Mouse (Mus musculus) kidney, adult 9 months (tissue): Measurements from ENCODE around the gene Rgn.
A peak's percentile ranks its signal among the peaks of the same experiment; 100 is the strongest.

ENCODE experiments used
- DNase-seq: peaks from one replicate; pipeline ENCODE4 v3.0.0; 2022

Rgn gene

DNA sequence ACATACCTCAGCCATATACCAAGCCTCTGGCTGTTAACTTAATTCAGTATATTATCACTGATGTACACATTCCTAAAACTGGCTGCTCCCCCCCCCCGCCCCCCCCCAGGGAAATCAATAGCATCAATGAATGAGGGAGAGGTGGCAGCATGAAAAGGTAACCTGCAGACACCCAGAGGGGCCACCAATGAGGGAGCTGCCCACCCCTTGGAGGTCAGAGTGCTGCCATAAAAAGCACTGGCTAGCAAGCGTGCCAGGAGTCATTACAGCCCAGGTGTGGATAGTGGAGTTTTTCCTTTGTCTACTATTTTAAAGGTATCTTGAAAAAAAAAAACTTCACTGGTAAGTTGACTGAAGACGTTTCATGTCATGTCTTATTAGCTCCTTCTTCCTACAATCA is at the start of gene Rgn:
TSS of gene Rgn (plus strand) at position 256 of the 400 bp plus-strand sequence.
- no peak for DNase-seq

DNA sequence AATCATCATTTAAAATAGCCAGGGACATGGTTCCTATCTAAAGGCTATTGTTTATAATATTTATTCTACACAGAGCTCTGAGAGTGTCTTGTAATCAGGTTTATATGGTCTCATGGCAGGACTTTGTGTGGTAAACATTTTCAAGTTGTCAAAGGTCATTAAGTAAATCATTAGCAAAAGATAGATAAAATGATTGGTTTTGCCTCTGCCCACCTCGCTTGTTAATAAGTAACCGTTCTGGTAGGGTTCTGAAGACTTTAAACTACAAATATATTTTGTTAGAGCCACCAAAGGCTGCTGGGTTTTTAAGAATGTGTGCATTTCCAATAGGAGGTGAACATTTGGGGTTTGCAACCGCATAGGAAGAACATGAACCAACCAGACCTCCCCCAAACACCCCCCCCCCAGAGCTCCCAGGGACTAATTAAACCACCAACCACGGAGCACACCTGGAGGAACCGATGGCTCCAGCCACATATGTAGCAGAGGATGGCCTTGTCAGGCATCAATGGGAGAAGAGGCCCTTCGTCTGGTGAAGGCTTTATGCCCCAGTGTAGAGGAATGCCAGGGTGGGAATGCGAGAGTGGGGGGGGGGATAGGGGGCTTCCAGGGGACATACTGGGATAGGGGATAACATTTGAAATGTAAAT is 29.2 kb upstream of the Rgn start:
- DNase-seq = peak; percentile 59

DNA sequence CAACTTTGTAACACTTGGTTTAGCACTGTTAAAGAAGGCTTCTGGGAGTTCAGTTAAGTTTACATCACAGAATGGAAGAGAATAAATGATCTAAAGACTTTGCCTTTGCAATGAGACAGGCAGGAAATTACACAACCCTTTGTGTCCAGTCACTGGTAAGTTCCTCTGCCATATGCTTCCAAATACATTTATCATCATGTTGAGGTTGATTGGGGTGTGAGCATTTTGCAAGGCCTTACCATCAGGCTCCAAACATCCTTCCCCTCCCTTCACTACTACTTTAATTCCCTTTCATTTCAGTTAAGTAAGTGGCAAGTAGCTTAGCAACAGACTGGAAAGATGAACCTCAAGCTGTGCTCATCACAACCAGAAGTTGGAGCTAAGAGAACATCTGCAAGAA is 28.0 kb upstream of the Rgn start:
- DNase-seq = no peak

DNA sequence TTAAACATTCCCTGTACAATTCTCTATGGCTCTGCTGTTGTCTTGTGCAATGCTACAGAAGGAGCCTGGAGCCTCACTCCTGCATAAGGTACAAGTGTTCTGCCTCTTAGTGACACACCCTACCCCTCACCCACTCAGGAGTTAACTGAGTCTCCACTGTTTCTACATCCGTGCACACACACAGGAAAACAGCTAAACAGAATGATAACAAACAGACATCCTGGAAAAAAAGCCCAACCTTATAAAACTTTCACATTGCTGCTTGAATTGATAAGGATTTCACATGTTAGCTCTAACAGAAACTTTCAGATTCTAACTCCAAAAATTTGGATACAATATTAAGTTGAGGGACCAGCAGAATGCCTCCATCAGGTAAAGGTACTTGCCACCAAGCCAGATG is 17.0 kb upstream of the Rgn start:
- no peak for DNase-seq

DNA sequence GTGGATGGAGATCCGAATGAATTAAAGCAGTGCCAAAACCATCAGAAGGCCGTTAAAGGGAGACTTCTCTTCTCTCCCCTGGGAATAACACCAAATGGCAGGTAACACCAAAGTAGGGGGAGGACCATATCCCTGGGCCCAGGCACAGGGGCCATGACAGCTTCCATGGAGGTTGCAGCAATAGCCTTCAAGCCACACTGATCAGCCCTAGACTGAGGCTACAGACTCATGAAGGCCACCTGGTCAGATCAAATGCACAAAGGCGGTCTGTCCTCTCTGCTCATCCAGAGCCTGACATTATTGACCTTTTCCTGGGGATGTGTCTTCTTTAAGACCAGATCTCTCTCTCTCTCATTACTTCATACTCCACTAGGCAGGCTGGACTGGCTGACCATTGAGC is 5.7 kb upstream of the Rgn start:
- no peak for DNase-seq

DNA sequence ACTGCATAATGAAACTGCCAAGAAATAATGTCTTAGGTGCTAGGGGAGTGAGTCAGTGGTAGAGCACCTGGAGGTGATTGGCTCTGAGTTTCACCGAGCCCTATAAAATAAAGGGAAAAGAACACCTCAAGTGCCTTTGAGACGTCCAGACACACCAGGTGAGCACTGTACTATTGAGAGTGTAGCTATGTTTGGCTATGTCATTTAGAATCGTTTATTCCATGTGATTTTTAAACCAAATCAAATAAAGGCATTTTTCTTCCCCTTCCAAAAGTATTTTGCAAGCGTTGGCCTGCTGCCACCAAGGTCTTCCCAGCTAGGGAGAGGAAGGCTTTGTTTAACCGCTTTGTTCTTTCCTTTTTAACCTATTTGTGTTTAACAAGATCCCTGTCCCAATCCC is 2.0 kb upstream of the Rgn start:
- DNase-seq = no peak

DNA sequence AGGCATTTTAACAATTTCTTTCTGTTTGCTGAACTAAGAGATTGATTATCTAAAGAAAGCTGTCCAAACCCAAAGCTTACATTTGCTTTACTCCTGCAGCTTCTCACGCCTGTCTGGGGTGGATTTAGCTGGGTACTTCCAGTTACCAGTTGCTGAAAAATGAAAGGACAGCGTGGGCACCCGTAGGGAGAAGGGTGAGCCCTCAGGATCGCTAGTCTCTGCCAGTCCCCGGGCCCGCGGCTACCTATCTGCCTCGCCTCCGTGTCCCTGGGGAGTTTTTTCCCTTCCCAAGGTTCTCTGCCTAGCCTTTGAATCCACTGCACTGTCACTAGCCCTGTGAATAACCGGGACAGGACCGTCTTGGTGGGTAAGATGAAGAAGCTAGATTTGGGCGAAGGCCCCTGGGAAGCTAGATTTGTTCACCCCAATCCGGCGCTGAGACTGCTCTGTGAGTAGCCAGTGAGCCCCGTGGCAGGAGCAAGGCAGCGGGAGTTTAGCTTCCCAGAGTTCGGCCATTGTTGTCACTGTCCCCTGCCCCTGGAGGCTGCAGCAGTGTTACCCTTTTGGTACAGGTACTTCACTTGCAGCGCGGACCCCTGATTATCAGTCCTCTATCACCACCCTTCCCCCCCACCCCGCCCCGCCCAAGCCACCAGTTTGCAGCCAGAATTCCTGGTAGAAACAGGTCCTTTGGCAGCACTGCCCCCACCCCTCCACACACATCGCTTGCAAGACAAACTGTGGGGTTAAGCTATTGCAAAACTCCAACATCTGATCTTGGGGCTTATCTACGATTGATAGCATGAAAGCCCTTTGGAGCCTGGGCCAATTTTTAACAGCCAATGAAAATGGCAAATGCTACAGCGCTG is 1.3 kb upstream of the Rgn start:
- DNase-seq = peak; percentile 25

DNA sequence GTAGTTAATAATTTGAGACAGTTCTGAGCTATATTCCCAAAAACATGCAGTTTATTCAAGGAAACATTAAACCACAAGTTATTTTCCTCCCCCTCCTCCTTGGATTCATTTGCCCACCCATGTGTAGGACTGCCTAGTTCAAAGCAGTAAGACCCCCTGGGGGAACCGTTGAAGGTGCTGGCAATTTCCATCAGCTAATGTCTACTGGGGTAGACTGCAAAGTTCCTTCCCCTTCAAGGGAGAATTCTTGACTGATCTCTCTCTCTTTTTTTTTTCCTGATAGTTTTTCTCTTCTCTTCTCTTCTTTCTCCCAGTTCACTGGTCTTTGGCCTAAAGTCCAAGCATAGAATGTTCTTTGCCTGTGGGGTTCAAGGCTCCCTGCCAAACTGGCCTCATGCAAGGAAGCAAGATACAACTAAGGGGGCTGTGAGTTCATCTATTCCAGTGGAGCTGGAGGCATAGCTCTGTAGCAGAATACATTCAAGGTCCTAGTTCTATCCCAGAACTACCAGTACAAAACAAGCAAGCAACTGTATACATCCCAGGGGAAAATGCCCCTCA is 627 bp upstream of the Rgn start:
- peak; percentile 59 for DNase-seq

DNA sequence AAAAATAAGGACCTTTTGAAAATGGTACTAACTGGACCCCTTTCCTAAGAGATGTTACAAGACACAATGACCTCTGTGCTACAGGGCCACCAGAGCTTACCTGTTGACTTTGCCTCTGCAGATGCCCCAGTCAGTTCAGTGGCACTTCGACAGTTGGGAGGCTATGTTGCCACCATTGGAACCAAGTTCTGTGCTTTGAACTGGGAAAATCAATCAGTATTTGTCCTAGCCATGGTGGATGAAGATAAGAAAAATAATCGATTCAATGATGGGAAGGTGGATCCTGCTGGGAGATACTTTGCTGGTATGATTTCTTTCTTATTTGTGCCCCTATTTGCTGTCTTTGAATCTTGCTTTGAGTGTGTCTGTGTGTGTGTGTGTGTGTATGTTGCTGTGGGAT is 2.6 kb downstream of the Rgn start:
- DNase-seq = no peak

DNA sequence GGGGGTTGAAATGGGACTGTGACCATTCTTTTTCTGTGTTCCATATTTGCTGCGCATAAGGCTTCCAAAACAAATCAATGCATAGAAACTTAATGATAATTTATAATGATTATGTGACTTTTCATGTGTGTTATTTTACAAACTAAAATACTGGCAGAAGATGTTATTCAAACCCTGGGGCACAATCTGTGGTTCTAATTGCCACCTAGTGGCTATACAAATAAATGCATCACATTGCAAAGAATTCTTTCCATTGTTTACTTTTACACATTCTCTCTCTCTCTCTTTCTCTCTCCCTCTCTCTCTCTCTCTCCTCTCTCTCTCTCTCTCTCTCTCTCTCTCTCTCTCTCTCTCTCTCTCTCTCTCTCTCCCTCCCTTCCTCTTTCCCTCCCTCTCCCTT is 12.3 kb downstream of the Rgn start:
- DNase-seq = no peak

DNA sequence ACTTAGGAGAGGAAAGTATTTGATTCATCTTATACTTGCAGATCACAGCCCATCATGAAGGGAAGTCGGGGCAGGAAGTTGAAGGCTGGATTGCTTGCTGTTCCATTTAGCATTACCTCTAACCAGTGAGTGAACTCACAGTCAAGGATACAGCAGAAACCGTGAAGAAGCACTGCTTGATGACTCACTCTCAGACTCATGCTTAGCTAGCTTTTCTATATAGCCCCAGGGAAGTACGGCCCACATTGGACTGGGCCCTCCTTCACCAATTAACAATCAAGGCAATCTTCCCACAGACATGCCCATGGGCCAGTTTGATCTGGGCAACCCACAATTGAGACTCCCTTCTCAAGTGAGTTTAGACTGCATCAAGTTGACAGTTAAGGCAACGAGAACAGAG is 14.4 kb downstream of the Rgn start:
- no peak for DNase-seq

DNA sequence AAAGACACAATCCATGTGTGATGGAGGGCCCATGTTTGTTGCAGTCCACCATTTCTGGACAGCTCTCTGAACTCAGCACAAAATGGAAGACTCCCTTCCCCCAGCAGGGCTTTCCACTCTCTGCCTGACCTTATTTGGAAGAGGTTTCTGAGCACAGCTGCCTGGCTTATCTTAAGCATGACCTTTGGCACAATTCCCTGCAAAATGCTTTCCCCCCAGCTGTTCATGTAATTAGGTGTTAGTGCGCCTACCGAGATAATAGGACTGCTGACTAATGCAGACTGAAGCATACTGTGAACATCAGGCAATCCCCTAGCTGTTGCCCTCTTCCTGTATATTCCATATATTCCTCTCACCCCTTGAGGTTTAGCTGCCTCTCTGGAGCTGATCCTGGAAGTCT is 21.4 kb downstream of the Rgn start:
- DNase-seq = no peak

DNA sequence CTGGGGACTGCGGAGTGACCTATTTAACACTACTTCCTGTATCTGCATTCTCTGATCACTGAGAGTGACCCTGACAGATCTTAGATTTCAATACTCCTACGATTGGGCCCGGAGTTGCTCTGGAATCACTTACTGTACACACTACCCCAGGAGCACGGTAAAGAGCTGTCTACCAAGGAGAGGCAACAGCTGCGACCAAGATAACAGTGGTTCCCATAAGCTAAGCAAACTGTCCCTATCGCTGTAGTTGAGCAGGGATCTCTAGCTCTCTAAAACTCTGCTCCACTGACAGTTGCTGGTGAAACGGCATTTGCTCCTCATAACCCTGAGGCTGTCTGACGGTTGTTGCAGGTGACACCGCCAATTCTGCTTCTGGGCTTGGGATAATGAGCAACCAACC is 23.1 kb downstream of the Rgn start:
- no peak for DNase-seq

DNA sequence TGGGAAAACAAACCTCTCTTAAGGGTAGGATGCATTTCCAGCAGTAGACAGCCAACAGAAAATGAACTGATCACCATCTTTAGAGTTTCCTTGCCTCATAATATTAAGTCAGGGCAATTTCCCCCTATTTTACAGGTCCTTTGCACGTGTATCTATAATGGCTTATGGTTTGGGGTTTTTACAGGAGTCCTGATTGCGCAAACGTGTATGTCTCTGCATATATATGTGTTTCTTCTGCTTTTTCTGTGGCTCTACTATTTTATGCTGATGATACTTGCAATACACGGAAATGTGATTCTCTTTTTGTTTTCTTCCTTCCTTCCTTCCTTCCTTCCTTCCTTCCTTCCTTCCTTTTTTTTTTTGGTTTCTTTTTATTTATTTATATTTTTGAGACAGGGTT is 24.3 kb downstream of the Rgn start:
- no peak for DNase-seq

DNA sequence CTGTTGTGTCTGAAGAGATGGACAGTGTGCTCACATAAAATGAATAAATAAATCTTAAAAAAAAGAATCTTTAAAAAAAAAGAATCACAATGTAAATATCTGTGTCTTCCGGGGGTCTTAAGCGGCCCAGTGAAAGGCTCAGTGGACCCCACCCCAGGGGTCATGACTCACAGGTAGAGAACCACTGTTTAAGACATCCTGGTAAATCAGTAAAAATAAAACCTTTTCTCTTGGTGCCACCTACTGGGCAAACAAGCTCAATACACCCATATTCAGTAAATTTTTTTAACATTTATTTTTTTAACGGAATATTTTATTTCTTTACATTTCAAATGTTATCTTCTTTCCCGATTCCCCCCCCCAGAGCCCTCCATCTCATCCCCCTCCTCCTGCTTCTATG is 38.4 kb downstream of the Rgn start:
- peak; percentile 8 for DNase-seq

DNA sequence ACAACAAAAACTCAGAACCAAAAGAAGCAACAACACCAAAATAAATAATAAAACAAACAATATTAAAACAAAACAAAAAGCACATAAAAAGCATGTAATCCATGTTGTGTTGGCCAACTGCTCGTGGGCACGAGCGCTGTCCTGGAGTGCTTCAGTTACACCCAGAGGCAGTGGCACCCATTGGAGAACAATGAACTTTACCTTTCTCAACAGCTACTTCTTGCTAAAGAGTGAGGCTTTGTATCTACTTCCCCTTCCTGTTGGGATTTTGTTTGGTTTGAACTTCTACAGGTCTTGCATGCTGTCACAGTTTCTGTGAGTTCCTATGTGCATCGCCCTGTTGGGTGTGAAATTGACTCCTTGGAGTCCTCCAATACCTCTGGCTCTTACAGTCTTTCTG is 58.9 kb downstream of the Rgn start:
- DNase-seq = no peak
